Mouse (Mus musculus) heart, postnatal 36 days (tissue): ENCODE measurements around the gene Ezr. TPM values are rescaled to one million over a fixed set of nuclear protein-coding genes. Genes with fewer than 3 reads are reported as not detected.

Experiments used
- total RNA-seq, 2 experiments: library from RNA; stranded (reverse); gene quantifications; 2 replicates each; pipeline ENCODE4 v1.2.3; 2021

Ezr gene
- total RNA-seq, 2 experiments from 2014 or later = 35.0 to 43.3 TPM

Other genes starting within 250 kb of the Ezr start
- gene Dynlt1c, start 181.1 kb downstream of the Ezr start, total RNA-seq = 1 to 10 TPM; 2.7 to 3.5 TPM
- 10 to 100 TPM; 49.9 to 55.4 TPM for gene Dynlt1f, start 126.9 kb downstream of the Ezr start, total RNA-seq
- gene Sytl3, start 123.7 kb downstream of the Ezr start, total RNA-seq = under 1 TPM; 0.19 to 0.25 TPM
- 10 to 100 TPM; 58.5 to 59.3 TPM for gene Rsph3b, start 165.9 kb upstream of the Ezr start, total RNA-seq
- gene Tagap1, start 178.4 kb upstream of the Ezr start, total RNA-seq = 1 to 10 TPM; 7.0 to 7.5 TPM
- gene Rnaset2b, start 187.8 kb upstream of the Ezr start, total RNA-seq = 100 to 1,000 TPM; 172 to 181 TPM
- gene Gm49721, start 196.1 kb upstream of the Ezr start, total RNA-seq = not detected
- gene Gm1604a, start 242.8 kb upstream of the Ezr start, total RNA-seq = not detected